Mouse (Mus musculus): Measurements from ENCODE around the gene Maob. TPM values are rescaled to one million over a fixed set of nuclear protein-coding genes. Genes with fewer than 3 reads are reported as not detected.

Maob gene
- polyA plus RNA-seq (2014; fragmentation: Illumina TruSeq; extraction: RNeasy Lipid Tissue Mini Kit (QIAGEN cat#74804); ENCODE audit: low read depth, low replicate concordance), result 77.5 TPM

GRCm38 (mm10) chrX:16817261-16817769 lies at the start of gene Maob:
Gene Maob (minus strand): TSS chrX:16817366.

Other genes starting within 250 kb of the Maob start
- gene Maoa, start 197.7 kb downstream of the Maob start, polyA plus RNA-seq (2014; fragmentation: Illumina TruSeq; extraction: RNeasy Lipid Tissue Mini Kit (QIAGEN cat#74804); ENCODE audit: low read depth, low replicate concordance), result 96.9 TPM
- 0.41 TPM for gene Ndp, start 94.4 kb upstream of the Maob start, polyA plus RNA-seq (2014; fragmentation: Illumina TruSeq; extraction: RNeasy Lipid Tissue Mini Kit (QIAGEN cat#74804); ENCODE audit: low read depth, low replicate concordance)